Mouse (Mus musculus) midbrain, embryonic 10.5 days (tissue): ENCODE data around the gene Rgs7bp. TPM values are rescaled to one million over a fixed set of nuclear protein-coding genes. Genes with fewer than 3 reads are reported as not detected.

Source experiments
- DNase-seq: peaks from one replicate; pipeline ENCODE4 v3.0.0-alpha.2; 2017; ENCODE audit warnings: low spot score
- H3K27ac ChIP-seq: fragments of 300-500 bp; sonication (generic); replicated peaks from 2 replicates; pipeline ENCODE4 v1.5.1; 2016; ENCODE audit warnings: mild to moderate bottlenecking
- H3K27me3 ChIP-seq: fragments of 300-500 bp; sonication (generic); 2 replicates; pipeline ENCODE4 v1.6.1; 2016; ENCODE audit warnings: low read depth, mild to moderate bottlenecking; ENCODE audit not compliant: poor library complexity, severe bottlenecking
- H3K36me3 ChIP-seq: fragments of 300-500 bp; sonication (generic); 2 replicates; pipeline ENCODE4 v1.6.1; 2016; ENCODE audit warnings: mild to moderate bottlenecking, moderate library complexity
- H3K4me1 ChIP-seq: fragments of 300-500 bp; sonication (generic); 2 replicates; pipeline ENCODE4 v1.6.1; 2016
- H3K4me3 ChIP-seq: fragments of 300-500 bp; sonication (generic); 2 replicates; pipeline ENCODE4 v1.5.1; 2016; ENCODE audit warnings: mild to moderate bottlenecking, moderate library complexity
- H3K9me3 ChIP-seq: fragments of 300-500 bp; sonication (generic); replicated peaks from 2 replicates; pipeline ENCODE4 v1.6.1; 2016; ENCODE audit warnings: mild to moderate bottlenecking
- WGBS: fragments of 180-500 bp; shearing (Covaris S2); methylation state at CpG from one replicate; pipeline ENCODE4 v1.1.7; 2016; 5-methylcytosine and 5-hydroxymethylcytosine counted together
- polyA plus RNA-seq: library from polyadenylated mRNA; unstranded; fragments of >200 nt; fragmentation: Nextera tagmentation; extraction: Ambion mirVana; gene quantifications from 2 replicates; pipeline ENCODE4 v1.2.1, GENCODE M21; 2016

The Rgs7bp gene
- polyA plus RNA-seq, 1 experiment from 2014 or later = 0.57 TPM

- Histone ChIP-seq H3K9me3 (no peaks in the 10 kb centered on the region; the same call in 1 of the 2 replicates), H3K27me3 (no peaks in the 10 kb centered on the region), H3K36me3 (no peaks in the 10 kb centered on the region), H3K4me3 (no peak overlapping the region), H3K27ac (no peak overlapping the region), H3K4me1 (peaks cover 9% of the 10 kb centered on the region; the same call in 1 of the 2 replicates)
- DNase-seq = no peak
- WGBS = 87% methylated on average over 2 of the region's 2 CpGs
Observed at GRCm38 (mm10) chr13:105001714-105002113, 53.0 kb downstream of the Rgs7bp start.

- H3K36me3 ChIP-seq = no peaks in the 10 kb centered on the region
- 82% methylated on average over 7 of the region's 7 CpGs for WGBS
- DNase-seq = no peak
- H3K4me3 ChIP-seq = no peak overlapping the region
- no peaks in the 10 kb centered on the region for H3K27me3 ChIP-seq
- H3K4me1 ChIP-seq = no peaks in the 10 kb centered on the region
- no peak overlapping the region for H3K27ac ChIP-seq
- no peaks in the 10 kb centered on the region for H3K9me3 ChIP-seq
Observed at GRCm38 (mm10) chr13:104988811-104989258, 65.9 kb downstream of the Rgs7bp start.

- H3K27me3 ChIP-seq = no peaks in the 10 kb centered on the region
- H3K36me3 ChIP-seq = no peaks in the 10 kb centered on the region
- H3K4me3 ChIP-seq = no peak overlapping the region
- H3K4me1 ChIP-seq = no peaks in the 10 kb centered on the region
- H3K9me3 ChIP-seq = no peaks in the 10 kb centered on the region
- WGBS = 92% methylated on average over 13 of the region's 13 CpGs
- no peak for DNase-seq
- H3K27ac ChIP-seq = no peak overlapping the region
Observed at GRCm38 (mm10) chr13:104988009-104988540, 66.7 kb downstream of the Rgs7bp start.

DNA sequence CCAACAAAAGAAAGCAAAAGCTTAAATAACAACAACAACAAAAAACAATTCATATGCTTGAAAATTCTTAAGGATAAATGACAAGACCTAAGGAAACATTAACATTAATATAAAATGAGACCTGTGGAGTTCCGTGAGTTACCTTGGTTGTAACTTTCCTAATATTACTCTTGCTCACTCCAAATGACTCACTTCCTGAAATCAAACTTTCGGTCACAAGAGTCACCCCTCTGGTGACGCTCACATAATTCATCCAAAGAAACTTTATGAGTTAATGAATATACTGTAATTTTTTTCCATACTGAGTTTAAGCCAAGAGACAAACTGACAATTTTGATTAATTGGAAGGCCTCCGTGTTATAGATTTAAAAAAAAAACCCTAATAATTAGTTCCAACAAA lies 69.0 kb downstream of the Rgs7bp start:
- no peak for DNase-seq
- Histone ChIP-seq H3K9me3 (no peaks in the 10 kb centered on the region), H3K4me1 (no peaks in the 10 kb centered on the region), H3K27ac (no peak overlapping the region), H3K36me3 (no peaks in the 10 kb centered on the region), H3K27me3 (no peaks in the 10 kb centered on the region), H3K4me3 (no peak overlapping the region)
- WGBS = 93% methylated on average over 4 of the region's 4 CpGs

- no peak for DNase-seq
- 86% methylated on average over 5 of the region's 5 CpGs for WGBS
Observed at GRCm38 (mm10) chr13:104983989-104984388, 70.7 kb downstream of the Rgs7bp start.

GRCm38 (mm10) chr13:104982781-104983353 lies 71.9 kb downstream of the Rgs7bp start:
- DNase-seq = no peak
- WGBS = 90% methylated on average over 10 of the region's 10 CpGs
- Histone ChIP-seq H3K4me3 (no peak overlapping the region), H3K4me1 (no peaks in the 10 kb centered on the region), H3K36me3 (no peaks in the 10 kb centered on the region), H3K27ac (no peak overlapping the region), H3K9me3 (no peaks in the 10 kb centered on the region), H3K27me3 (no peaks in the 10 kb centered on the region)

More at GRCm38 (mm10) chr13:104983989-104984388, 70.7 kb downstream of the Rgs7bp start:
- no peak overlapping the region for H3K4me3 ChIP-seq
- no peaks in the 10 kb centered on the region for H3K4me1 ChIP-seq
- H3K27me3 ChIP-seq = no peaks in the 10 kb centered on the region
- no peaks in the 10 kb centered on the region for H3K9me3 ChIP-seq
- H3K36me3 ChIP-seq = no peaks in the 10 kb centered on the region
- no peak overlapping the region for H3K27ac ChIP-seq

- Histone ChIP-seq H3K27me3 (no peaks in the 10 kb centered on the region), H3K9me3 (no peaks in the 10 kb centered on the region), H3K27ac (no peak overlapping the region), H3K4me1 (no peaks in the 10 kb centered on the region), H3K36me3 (no peaks in the 10 kb centered on the region), H3K4me3 (no peak overlapping the region)
- 85% methylated on average over 1 of the region's 1 CpGs for WGBS
- no peak for DNase-seq
Observed at GRCm38 (mm10) chr13:104978176-104978575, 76.6 kb downstream of the Rgs7bp start.

DNA sequence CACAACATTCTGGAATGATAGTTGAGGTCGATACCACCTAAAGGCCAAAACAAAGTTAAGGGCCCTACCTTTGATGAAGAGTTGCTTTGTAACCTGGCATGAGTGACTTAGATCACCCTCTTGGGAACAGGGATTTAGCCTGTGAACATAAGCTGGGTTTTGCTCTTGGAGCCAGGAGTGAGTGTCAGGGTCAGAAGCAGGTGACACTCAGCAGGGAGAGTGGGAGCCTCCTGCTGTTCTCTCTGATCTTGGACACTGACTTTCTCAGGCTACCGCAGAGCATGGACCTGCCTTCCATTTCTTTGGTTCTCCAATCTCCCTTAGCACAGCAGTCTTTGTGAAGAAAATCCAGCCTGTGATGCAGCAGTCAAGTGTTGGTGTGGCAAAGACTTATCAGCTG lies 87.2 kb downstream of the Rgs7bp start:
- Histone ChIP-seq H3K36me3 (no peaks in the 10 kb centered on the region), H3K4me3 (no peak overlapping the region), H3K9me3 (no peaks in the 10 kb centered on the region), H3K27ac (no peak overlapping the region), H3K4me1 (peaks cover 3% of the 10 kb centered on the region; the same call in 1 of the 2 replicates), H3K27me3 (no peaks in the 10 kb centered on the region)
- WGBS = 64% methylated on average over 2 of the region's 2 CpGs
- DNase-seq = no peak

- no peak for DNase-seq
Observed at GRCm38 (mm10) chr13:104963716-104964115, 91.0 kb downstream of the Rgs7bp start.

GRCm38 (mm10) chr13:104962716-104963411 lies 91.9 kb downstream of the Rgs7bp start:
- no peak overlapping the region; the same call in 1 of the 2 replicates for H3K27ac ChIP-seq
- peaks cover 3% of the 10 kb centered on the region; the same call in 1 of the 2 replicates for H3K4me1 ChIP-seq
- no peaks in the 10 kb centered on the region for H3K36me3 ChIP-seq
- no peaks in the 10 kb centered on the region for H3K9me3 ChIP-seq
- 64% methylated on average over 11 of the region's 11 CpGs for WGBS
- H3K27me3 ChIP-seq = no peaks in the 10 kb centered on the region
- no peak for DNase-seq
- H3K4me3 ChIP-seq = no peak overlapping the region

More at GRCm38 (mm10) chr13:104963716-104964115, 91.0 kb downstream of the Rgs7bp start:
- H3K27ac ChIP-seq = no peak overlapping the region
- no peaks in the 10 kb centered on the region for H3K36me3 ChIP-seq
- H3K9me3 ChIP-seq = no peaks in the 10 kb centered on the region
- WGBS = 94% methylated on average over 4 of the region's 4 CpGs
- no peaks in the 10 kb centered on the region for H3K27me3 ChIP-seq
- H3K4me3 ChIP-seq = no peak overlapping the region
- H3K4me1 ChIP-seq = peaks cover 3% of the 10 kb centered on the region; the same call in 1 of the 2 replicates

- Histone ChIP-seq H3K4me1 (peaks cover 3% of the 10 kb centered on the region; the same call in 1 of the 2 replicates), H3K4me3 (no peak overlapping the region), H3K27me3 (no peaks in the 10 kb centered on the region), H3K36me3 (no peaks in the 10 kb centered on the region), H3K9me3 (no peaks in the 10 kb centered on the region), H3K27ac (no peak overlapping the region)
- no peak for DNase-seq
- WGBS = 89% methylated on average over 7 of the region's 7 CpGs
Observed at GRCm38 (mm10) chr13:104962166-104962565, 92.6 kb downstream of the Rgs7bp start.

GRCm38 (mm10) chr13:104960951-104961715 lies 93.6 kb downstream of the Rgs7bp start:
- 90% methylated on average over 14 of the region's 14 CpGs for WGBS
- Histone ChIP-seq H3K27me3 (no peaks in the 10 kb centered on the region), H3K4me1 (peaks cover 3% of the 10 kb centered on the region; the same call in 1 of the 2 replicates), H3K9me3 (no peaks in the 10 kb centered on the region), H3K4me3 (no peak overlapping the region), H3K36me3 (no peaks in the 10 kb centered on the region), H3K27ac (no peak overlapping the region)
- DNase-seq = no peak
